Mouse (Mus musculus) stomach, embryonic 15.5 days (tissue): ENCODE results near the gene Nox1. TPM values are rescaled to one million over a fixed set of nuclear protein-coding genes. Genes with fewer than 3 reads are reported as not detected.
"Not testable (repeated sequence)": the region's sequence is repeated elsewhere in the genome, so short reads cannot be mapped to it uniquely, and the experiment has no call there.

ENCODE experiments used
- ATAC-seq: fragments of 200-750 bp; cut with Nextera tagmentation; 2 replicates; pipeline ENCODE4 v1.8.0; 2017; ENCODE audit warnings: low read depth, moderate number of reproducible peaks, moderate TSS enrichment; ENCODE audit not compliant: insufficient read depth, low FRiP score
- H3K27ac ChIP-seq: fragments of 300-500 bp; sonication (generic); 2 replicates; pipeline ENCODE4 v1.5.1; 2015; ENCODE audit warnings: mild to moderate bottlenecking, inconsistent platforms
- H3K27me3 ChIP-seq: fragments of 300-500 bp; sonication (generic); replicated peaks from 2 replicates; pipeline ENCODE4 v1.6.1; 2015; ENCODE audit warnings: inconsistent platforms
- H3K36me3 ChIP-seq: fragments of 300-500 bp; sonication (generic); 2 replicates; pipeline ENCODE4 v1.6.1; 2015; ENCODE audit warnings: inconsistent platforms
- H3K4me1 ChIP-seq: fragments of 300-500 bp; sonication (generic); 2 replicates; pipeline ENCODE4 v1.6.1; 2015; ENCODE audit warnings: inconsistent platforms
- H3K4me2 ChIP-seq: fragments of 300-500 bp; sonication (generic); 2 replicates; pipeline ENCODE4 v1.6.1; 2015; ENCODE audit warnings: mild to moderate bottlenecking, inconsistent platforms
- H3K4me3 ChIP-seq: fragments of 300-500 bp; sonication (generic); replicated peaks from 2 replicates; pipeline ENCODE4 v1.5.1; 2015; ENCODE audit warnings: inconsistent platforms
- H3K9ac ChIP-seq: fragments of 300-500 bp; sonication (generic); 2 replicates; pipeline ENCODE4 v1.6.1; 2015; ENCODE audit warnings: inconsistent platforms
- H3K9me3 ChIP-seq: fragments of 300-500 bp; sonication (generic); 2 replicates; pipeline ENCODE4 v1.6.1; 2016; ENCODE audit warnings: inconsistent platforms
- WGBS: fragments of 180-500 bp; shearing (Covaris S2); methylation state at CpG from one replicate; pipeline ENCODE4 v1.1.7; 2015; 5-methylcytosine and 5-hydroxymethylcytosine counted together
- polyA plus RNA-seq: library from polyadenylated mRNA; unstranded; fragments of >200 nt; fragmentation: Nextera tagmentation; extraction: Ambion mirVana; gene quantifications from 2 replicates; pipeline ENCODE4 v1.2.1, GENCODE M21; 2015

Gene Nox1
- polyA plus RNA-seq = 0.12 and 0.34 TPM in 2 replicates

DNA sequence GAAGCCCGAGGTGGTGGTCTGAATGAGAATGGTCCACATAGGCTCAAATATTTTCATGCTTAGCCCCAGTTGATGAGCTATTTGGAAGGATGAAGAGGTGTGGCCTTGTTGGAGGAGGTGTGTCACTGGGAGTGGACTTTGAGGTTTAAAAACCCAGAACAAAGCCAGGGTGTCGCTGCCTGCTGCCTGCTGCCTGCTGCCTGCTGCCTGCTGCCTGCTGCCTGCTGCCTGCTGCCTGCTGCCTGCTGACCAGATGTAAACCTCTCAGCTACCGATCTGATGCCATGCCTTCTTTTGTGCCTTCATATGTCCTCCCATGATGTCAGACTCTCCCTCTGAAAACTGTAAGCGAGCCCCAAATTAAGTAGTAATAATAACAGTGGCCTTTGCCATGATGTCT is at the start of gene Nox1:
TSS of gene Nox1 (minus strand) at position 101 of the 400 bp plus-strand sequence.
- no peak for ATAC-seq
- H3K4me3 ChIP-seq = no peak within 1 kb of the TSS
- no peaks in the 10 kb centered on the region for H3K27me3 ChIP-seq
- H3K27ac ChIP-seq = no peak within 1 kb of the TSS
- H3K4me2 ChIP-seq = no peak within 1 kb of the TSS
- H3K9ac ChIP-seq = no peak within 1 kb of the TSS
- 58% methylated on average over 4 of the region's 4 CpGs for WGBS
- H3K36me3 ChIP-seq = no peaks in the 10 kb centered on the region
- H3K4me1 ChIP-seq = no peaks in the 10 kb centered on the region
- H3K9me3 ChIP-seq = no peaks in the 10 kb centered on the region

DNA sequence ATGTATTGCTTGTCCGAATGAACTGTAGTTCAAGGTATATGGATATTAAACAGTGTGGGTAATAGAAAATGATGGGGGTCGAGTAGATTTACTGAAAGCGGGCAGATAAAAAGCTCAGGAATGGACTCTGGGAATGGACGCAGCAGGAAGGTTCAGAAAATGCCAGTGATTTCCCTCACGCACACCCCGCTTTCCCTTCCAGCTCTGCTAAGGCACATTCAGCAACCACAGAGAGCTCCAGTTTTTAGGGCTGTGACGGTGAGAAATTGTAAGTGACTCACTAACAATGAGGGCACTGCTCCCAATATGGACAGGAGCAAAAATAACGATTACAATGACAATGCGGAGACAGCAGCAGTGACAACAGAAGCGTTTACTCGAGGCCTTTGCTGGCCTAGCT is 40.4 kb upstream of the Nox1 start:
- Histone ChIP-seq H3K27me3 (no peaks in the 10 kb centered on the region), H3K9me3 (no peaks in the 10 kb centered on the region), H3K4me1 (no peaks in the 10 kb centered on the region), H3K4me2 (no peak overlapping the region), H3K4me3 (no peak overlapping the region), H3K36me3 (no peaks in the 10 kb centered on the region), H3K9ac (no peak overlapping the region), H3K27ac (no peak overlapping the region)
- WGBS = 80% methylated on average over 11 of the region's 11 CpGs
- ATAC-seq = no peak

DNA sequence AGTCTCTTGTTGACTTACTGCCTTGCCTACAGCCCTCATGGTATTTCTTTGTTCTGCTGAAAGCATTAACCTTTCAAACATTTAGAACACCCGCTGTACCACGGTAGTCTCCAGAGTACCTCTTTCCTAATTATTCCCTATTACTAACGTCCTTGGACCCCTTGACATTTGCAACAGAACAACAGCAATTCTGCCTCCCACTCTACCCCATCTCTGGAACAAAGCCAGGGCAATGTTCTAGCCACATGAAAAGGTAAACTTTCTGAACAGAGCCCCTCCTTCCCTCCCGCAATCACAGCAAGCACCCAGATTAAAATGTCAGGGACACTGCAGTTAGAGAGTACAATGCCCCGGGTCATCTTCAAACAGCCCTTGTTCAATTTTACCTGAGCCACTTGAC is 39.4 kb upstream of the Nox1 start:
- Histone ChIP-seq H3K27ac (no peak overlapping the region), H3K9me3 (no peaks in the 10 kb centered on the region), H3K4me3 (no peak overlapping the region), H3K36me3 (no peaks in the 10 kb centered on the region), H3K4me1 (no peaks in the 10 kb centered on the region), H3K27me3 (no peaks in the 10 kb centered on the region), H3K4me2 (no peak overlapping the region), H3K9ac (no peak overlapping the region)
- ATAC-seq = no peak
- 59% methylated on average over 5 of the region's 5 CpGs for whole genome bisulfite sequencing

DNA sequence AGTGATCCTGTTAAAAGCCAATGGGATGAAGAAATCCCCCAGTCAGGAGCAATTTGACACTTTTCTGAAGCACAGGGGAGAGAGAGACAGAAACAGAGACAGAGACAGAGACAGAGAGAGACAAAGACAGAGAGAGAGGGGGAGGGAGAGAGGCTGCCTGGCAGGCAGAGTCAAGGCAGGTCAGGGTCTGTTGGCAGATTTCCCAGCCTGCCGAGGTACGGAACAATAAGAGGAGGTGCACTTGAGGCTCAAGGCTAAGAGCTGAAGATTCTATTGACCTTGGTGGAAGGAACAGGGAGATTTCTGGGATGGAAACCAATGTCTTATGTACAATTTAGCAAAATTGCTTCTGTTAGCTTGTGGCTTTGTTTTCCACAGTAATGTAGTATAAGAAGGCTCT is 26.4 kb upstream of the Nox1 start:
- H3K27ac ChIP-seq = no peak overlapping the region
- H3K27me3 ChIP-seq = no peaks in the 10 kb centered on the region
- no peak overlapping the region for H3K9ac ChIP-seq
- WGBS = 51% methylated on average over 2 of the region's 2 CpGs
- H3K4me2 ChIP-seq = no peak overlapping the region
- H3K4me1 ChIP-seq = no peaks in the 10 kb centered on the region
- no peak for ATAC-seq
- H3K9me3 ChIP-seq = no peaks in the 10 kb centered on the region
- H3K4me3 ChIP-seq = no peak overlapping the region
- no peaks in the 10 kb centered on the region for H3K36me3 ChIP-seq

- Histone ChIP-seq H3K9me3 (no peaks in the 10 kb centered on the region), H3K4me1 (no peaks in the 10 kb centered on the region), H3K27ac (no peak overlapping the region), H3K27me3 (no peaks in the 10 kb centered on the region), H3K36me3 (no peaks in the 10 kb centered on the region), H3K4me2 (no peak overlapping the region), H3K9ac (no peak overlapping the region), H3K4me3 (no peak overlapping the region)
- WGBS = 77% methylated on average over 10 of the region's 10 CpGs
- ATAC-seq = no peak
Observed at GRCm38 (mm10) chrX:134245946-134246345, 24.2 kb upstream of the Nox1 start.

DNA sequence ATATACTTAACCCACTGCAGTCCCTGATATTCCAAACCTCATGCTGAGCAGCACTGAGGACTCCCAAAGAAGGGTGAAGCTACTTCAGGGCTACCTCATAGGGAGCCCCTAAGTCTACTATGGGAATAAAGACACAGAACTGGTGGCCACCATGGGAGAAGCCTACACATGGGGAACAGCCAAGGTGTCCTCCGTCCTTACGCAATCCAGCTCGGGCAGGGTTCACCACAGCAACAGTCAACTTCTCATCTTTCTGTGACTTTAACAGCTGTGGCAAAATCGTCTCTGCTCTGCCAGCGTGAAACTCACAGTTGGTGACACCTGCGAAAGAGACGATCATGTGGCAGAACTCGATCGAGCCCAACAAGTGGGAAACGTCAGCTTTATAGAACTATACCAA is 16.5 kb upstream of the Nox1 start:
- Histone ChIP-seq H3K4me2 (no peak overlapping the region), H3K9ac (no peak overlapping the region), H3K27me3 (no peaks in the 10 kb centered on the region), H3K36me3 (no peaks in the 10 kb centered on the region), H3K27ac (no peak overlapping the region), H3K9me3 (no peaks in the 10 kb centered on the region), H3K4me1 (no peaks in the 10 kb centered on the region), H3K4me3 (no peak overlapping the region)
- WGBS = 90% methylated on average over 10 of the region's 10 CpGs
- ATAC-seq = no peak

- no peaks in the 10 kb centered on the region for H3K9me3 ChIP-seq
- H3K4me2 ChIP-seq = no peak overlapping the region
- H3K27ac ChIP-seq = no peak overlapping the region
- ATAC-seq = no peak
- H3K27me3 ChIP-seq = no peaks in the 10 kb centered on the region
- H3K9ac ChIP-seq = no peak overlapping the region
- 78% methylated on average over 1 of the region's 1 CpGs for WGBS
- H3K4me3 ChIP-seq = no peak overlapping the region
- H3K36me3 ChIP-seq = no peaks in the 10 kb centered on the region
- no peaks in the 10 kb centered on the region for H3K4me1 ChIP-seq
Observed at GRCm38 (mm10) chrX:134233048-134233447, 11.3 kb upstream of the Nox1 start.

DNA sequence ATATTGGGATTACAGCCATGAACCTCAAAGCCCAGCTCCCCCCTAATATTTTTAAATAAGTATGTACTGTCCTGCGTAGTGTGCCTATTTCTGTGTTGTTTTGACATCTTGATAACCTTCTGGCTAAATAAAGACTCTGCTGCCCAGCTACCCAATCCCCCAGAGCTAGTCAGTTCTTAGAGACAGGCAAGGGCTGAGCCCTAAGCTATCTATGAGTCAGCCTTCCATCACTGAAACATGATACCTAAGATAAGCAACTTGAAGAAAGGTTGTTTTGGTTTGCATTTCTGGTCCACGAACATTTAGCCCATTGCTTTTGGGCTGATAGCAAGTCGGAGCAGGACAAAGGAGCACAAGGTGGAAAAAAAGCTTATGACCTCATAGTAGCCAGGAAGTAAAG is 1.1 kb downstream of the Nox1 start:
- no peak overlapping the region for H3K27ac ChIP-seq
- no peaks in the 10 kb centered on the region for H3K36me3 ChIP-seq
- 51% methylated on average over 3 of the region's 3 CpGs for WGBS
- no peak overlapping the region for H3K4me3 ChIP-seq
- H3K9ac ChIP-seq = no peak overlapping the region
- H3K4me2 ChIP-seq = no peak overlapping the region
- no peaks in the 10 kb centered on the region for H3K27me3 ChIP-seq
- no peak for ATAC-seq
- H3K9me3 ChIP-seq = no peaks in the 10 kb centered on the region
- no peaks in the 10 kb centered on the region for H3K4me1 ChIP-seq

DNA sequence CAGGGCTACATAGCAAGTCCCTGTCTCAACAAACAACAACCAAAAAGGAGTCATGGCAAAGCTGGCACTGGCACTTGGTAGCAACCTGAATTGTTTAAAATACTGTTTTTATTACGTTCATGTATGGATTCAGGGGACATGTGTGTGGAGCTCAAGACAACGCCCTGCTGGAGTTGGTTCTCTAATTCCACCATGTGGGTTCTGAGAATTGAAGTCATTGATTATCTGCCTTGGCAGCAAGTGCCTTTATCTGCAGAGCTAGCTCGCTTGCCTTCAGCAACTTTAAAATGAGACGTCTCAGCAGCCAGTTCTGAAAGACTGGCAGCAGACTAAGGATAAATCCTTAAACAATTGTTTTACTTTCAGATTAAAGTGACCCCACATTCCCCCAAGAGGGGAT is 3.6 kb downstream of the Nox1 start:
- Histone ChIP-seq H3K4me1 (no peaks in the 10 kb centered on the region), H3K27me3 (no peaks in the 10 kb centered on the region), H3K27ac (no peak overlapping the region), H3K4me2 (no peak overlapping the region), H3K9me3 (no peaks in the 10 kb centered on the region), H3K36me3 (no peaks in the 10 kb centered on the region), H3K4me3 (no peak overlapping the region), H3K9ac (no peak overlapping the region)
- 62% methylated on average over 4 of the region's 4 CpGs for WGBS
- ATAC-seq = no peak

GRCm38 (mm10) chrX:134211151-134211642 is 10.6 kb downstream of the Nox1 start:
- ATAC-seq = no peak
- Histone ChIP-seq H3K27me3 (no peaks in the 10 kb centered on the region), H3K9ac (no peak overlapping the region), H3K9me3 (no peaks in the 10 kb centered on the region), H3K36me3 (no peaks in the 10 kb centered on the region), H3K27ac (no peak overlapping the region), H3K4me3 (no peak overlapping the region), H3K4me2 (no peak overlapping the region), H3K4me1 (no peaks in the 10 kb centered on the region)
- 86% methylated on average over 7 of the region's 7 CpGs for WGBS

GRCm38 (mm10) chrX:134208491-134208890 is 13.3 kb downstream of the Nox1 start:
- Histone ChIP-seq H3K4me3 (no peak overlapping the region), H3K4me1 (no peaks in the 10 kb centered on the region), H3K27ac (no peak overlapping the region), H3K27me3 (no peaks in the 10 kb centered on the region), H3K36me3 (no peaks in the 10 kb centered on the region), H3K9me3 (no peaks in the 10 kb centered on the region), H3K4me2 (no peak overlapping the region), H3K9ac (no peak overlapping the region)
- 75% methylated on average over 2 of the region's 2 CpGs for WGBS
- ATAC-seq = no peak

GRCm38 (mm10) chrX:134187201-134187600 is 34.6 kb downstream of the Nox1 start, which contains the start of gene Arl13a:
TSS of gene Arl13a (plus strand) at chrX:134187501.
- H3K27me3 ChIP-seq, H3K9me3 ChIP-seq, H3K9ac ChIP-seq, H3K4me2 ChIP-seq, H3K4me3 ChIP-seq, H3K36me3 ChIP-seq, ATAC-seq, H3K4me1 ChIP-seq, H3K27ac ChIP-seq: not testable (repeated sequence)
- 91% methylated on average over 9 of the region's 9 CpGs for WGBS

DNA sequence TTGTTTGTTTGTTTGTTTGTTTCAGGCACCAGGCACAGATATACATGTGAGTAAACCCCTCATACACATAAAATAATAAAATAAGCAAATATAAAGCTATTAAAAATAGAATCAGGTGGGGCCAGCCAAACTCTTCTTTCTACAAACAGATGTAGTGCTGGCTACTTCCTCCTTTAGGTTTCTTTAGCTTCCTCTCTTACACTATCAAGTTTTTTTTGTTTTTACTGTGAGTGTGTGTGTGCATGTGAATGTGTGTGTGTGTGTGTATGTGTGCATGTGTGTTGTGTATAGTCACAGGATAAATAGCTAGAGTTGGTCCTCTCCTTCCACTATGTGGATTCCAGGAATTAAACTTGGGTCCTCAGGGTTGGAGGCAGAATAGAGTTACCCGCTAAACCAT is 47.1 kb downstream of the Nox1 start:
- no peaks in the 10 kb centered on the region for H3K9me3 ChIP-seq
- H3K4me3 ChIP-seq = no peak overlapping the region
- no peaks in the 10 kb centered on the region for H3K4me1 ChIP-seq
- no peak overlapping the region for H3K27ac ChIP-seq
- ATAC-seq = no peak
- H3K27me3 ChIP-seq = no peaks in the 10 kb centered on the region
- H3K4me2 ChIP-seq = no peak overlapping the region
- WGBS = 96% methylated on average over 1 of the region's 1 CpGs
- H3K36me3 ChIP-seq = no peaks in the 10 kb centered on the region
- no peak overlapping the region for H3K9ac ChIP-seq
